Mouse (Mus musculus) E14TG2a.4 (cell line): Measurements from ENCODE around the gene Col4a4.

Source experiments
- CTCF ChIP-seq: conservative IDR thresholded peaks from 2 replicates; pipeline ENCODE4 v1.5.1; 2014; ENCODE audit warnings: low read length
- NANOG ChIP-seq: IDR thresholded peaks from 2 replicates; pipeline ENCODE4 v1.6.1; 2014; ENCODE audit warnings: borderline replicate concordance, low read length, mixed read lengths
- POU5F1 ChIP-seq: IDR thresholded peaks from 2 replicates; pipeline ENCODE4 v1.6.1; 2014; ENCODE audit warnings: low read length, borderline replicate concordance

GRCm38 (mm10) chr1:82411521-82411920 lies 175.1 kb downstream of the Col4a4 start:
- TF ChIP-seq CTCF (no peak), POU5F1 (no peak), NANOG (no peak)
